Mouse (Mus musculus): ENCODE measurements around the gene B3gat3.

DNA sequence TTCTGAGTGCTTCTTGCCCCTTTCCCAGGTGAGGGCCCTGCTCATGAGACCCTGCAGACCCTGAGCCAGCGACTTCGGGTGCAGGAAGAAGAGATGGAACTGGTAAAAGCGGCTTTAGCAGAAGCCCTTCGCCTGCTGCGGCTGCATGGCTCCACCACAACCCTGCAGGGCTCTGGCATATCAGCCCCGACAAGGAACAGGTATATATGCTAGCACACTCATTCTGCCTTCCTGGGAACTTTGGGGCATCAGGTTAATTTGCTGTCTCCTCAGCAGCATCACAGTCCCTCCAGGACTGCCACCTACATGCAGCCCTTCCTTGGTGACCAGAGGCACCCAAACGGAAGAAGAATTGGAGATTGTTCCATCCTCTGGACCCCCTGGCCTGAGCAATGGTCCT is 10.6 kb downstream of the B3gat3 start:
- TF ChIP-seq CTCF (IDR thresholded peaks at IDR 0.05) (no peak), EP300 (IDR thresholded peaks at IDR 0.05; ENCODE audit: insufficient read depth, low read depth, low read length) (no peak)
